Comparison of ENCODE assay signal across 15 mouse cellular contexts in genomic region chr13:47089271-47089670, GRCm38 (mm10).
"Had no signal": no experiment of that assay in that cellular context is flagged by ENCODE, and none has a peak within 500 bp of the region (broad histone marks: within the 10 kb centered on the region; RNA-seq: fewer than 3 reads in every experiment).

No protein-coding gene starts in this region.

- H3K27me3 ChIP-seq: neural tube, embryonic 15.5 days; stomach, embryonic 15.5 days had no signal

- H3K4me1 ChIP-seq: neural tube, embryonic 15.5 days; stomach, embryonic 15.5 days had no signal

- H3K4me2 ChIP-seq: neural tube, embryonic 15.5 days; stomach, embryonic 15.5 days had no signal

- H3K27ac ChIP-seq: neural tube, embryonic 15.5 days; stomach, embryonic 15.5 days; stomach, postnatal 0 days had no signal

- H3K9me3 ChIP-seq: neural tube, embryonic 15.5 days; stomach, embryonic 15.5 days had no signal

- DNase-seq: retina, postnatal 1 day; right cerebral cortex, adult 18-20 months; right cerebral cortex, postnatal 14 days; right cerebral cortex, postnatal 25 days; right cerebral cortex, postnatal 4 days; spleen, adult 18-20 months; thymus, adult 18-20 months; thymus, adult 2 months; thymus, postnatal 14 days; thymus, postnatal 25 days; thymus, postnatal 36 days; thymus, postnatal 4 days had no signal

- H3K4me3 ChIP-seq: neural tube, embryonic 15.5 days; stomach, embryonic 15.5 days had no signal

- H3K9ac ChIP-seq: neural tube, embryonic 15.5 days; stomach, embryonic 15.5 days had no signal
